Mouse (Mus musculus) CH12.LX (cell line): Measurements from ENCODE around the gene Map3k13.

Experiments used
- CHD1 ChIP-seq: IDR thresholded peaks from 2 replicates; pipeline ENCODE4 v1.6.1; 2012; ENCODE audit warnings: low read depth, low read length, improper control_type of control experiment, inconsistent platforms
- CTCF ChIP-seq, 2 experiments: IDR thresholded peaks in 1 of 2; conservative IDR thresholded peaks in 1 of 2; 2 replicates each; pipeline ENCODE4 v1.5.1; 2011 to 2012; ENCODE audit warnings: low read depth in 2 of 2, low read length in 2 of 2, improper control_type of control experiment in 1 of 2, inconsistent platforms in 1 of 2, mild to moderate bottlenecking in 1 of 2, moderate library complexity in 1 of 2
- E2F4 ChIP-seq: IDR thresholded peaks from 2 replicates; pipeline ENCODE4 v1.6.1; 2011; ENCODE audit warnings: low read depth, low read length, improper control_type of control experiment; ENCODE audit not compliant: insufficient replicate concordance
- HCFC1 ChIP-seq: IDR thresholded peaks from 2 replicates; pipeline ENCODE4 v1.6.1; 2012; ENCODE audit warnings: low read depth, mild to moderate bottlenecking, inconsistent platforms, low read length, improper control_type of control experiment
- MAX ChIP-seq: IDR thresholded peaks from 2 replicates; pipeline ENCODE4 v1.6.1; 2011; ENCODE audit warnings: low read length, improper control_type of control experiment
- MAZ ChIP-seq: IDR thresholded peaks from 2 replicates; pipeline ENCODE4 v1.6.1; 2012; ENCODE audit warnings: low read depth, mild to moderate bottlenecking, inconsistent platforms, low read length, improper control_type of control experiment, moderate library complexity
- POLR2A ChIP-seq: IDR thresholded peaks from 2 replicates; pipeline ENCODE4 v1.6.1; 2011; ENCODE audit warnings: low read depth, mild to moderate bottlenecking, improper control_type of control experiment, low read length
- USF2 ChIP-seq: conservative IDR thresholded peaks from 2 replicates; pipeline ENCODE4 v1.6.1; 2011; ENCODE audit warnings: low read depth, low read length, improper control_type of control experiment

DNA sequence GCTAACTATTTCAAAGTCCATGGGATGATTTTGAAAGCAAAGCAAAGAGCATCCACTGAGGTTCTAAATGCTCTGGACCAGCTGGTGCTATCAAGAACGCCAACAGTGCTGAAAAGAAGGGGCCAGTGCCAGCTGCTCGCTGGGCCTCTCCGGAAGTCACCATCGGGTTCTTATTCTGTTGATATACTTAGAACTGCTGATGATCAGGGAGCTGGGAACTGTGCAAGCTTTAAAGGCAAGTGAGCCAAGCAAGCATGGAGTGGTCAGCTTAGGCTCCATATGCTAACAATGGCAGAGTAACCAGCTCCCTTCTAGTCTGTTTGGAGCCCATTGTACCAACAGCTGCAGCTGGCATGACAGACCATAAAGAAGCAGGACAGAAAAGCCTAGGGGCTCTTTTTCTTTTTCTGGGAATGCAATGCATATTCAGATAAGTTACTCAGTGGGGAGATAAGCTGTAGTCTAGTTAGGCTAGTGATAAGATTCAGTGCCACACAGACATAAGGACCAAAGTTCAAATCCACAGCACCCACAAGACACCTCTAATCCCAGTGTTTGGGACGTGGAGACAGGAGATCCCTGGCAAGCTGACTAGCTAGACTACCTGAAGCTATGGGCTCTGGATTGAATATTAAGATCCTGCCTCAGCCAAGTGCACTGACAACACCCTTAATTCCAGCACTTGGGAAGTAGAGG, 60.6 kb downstream of the Map3k13 start:
- TF ChIP-seq MAX (no peak), CTCF (conservative IDR thresholded peaks at IDR 0.05 in 1 of 2, IDR thresholded peaks at IDR 0.05 in 1 of 2; ENCODE audit: low read depth in 2 of 2, low read length in 2 of 2) (no peak), MAZ (no peak), E2F4 (no peak), HCFC1 (no peak), CHD1 (no peak), USF2 (no peak), POLR2A (no peak)
